Mouse (Mus musculus): ENCODE data around the gene Lmbr1l.

DNA sequence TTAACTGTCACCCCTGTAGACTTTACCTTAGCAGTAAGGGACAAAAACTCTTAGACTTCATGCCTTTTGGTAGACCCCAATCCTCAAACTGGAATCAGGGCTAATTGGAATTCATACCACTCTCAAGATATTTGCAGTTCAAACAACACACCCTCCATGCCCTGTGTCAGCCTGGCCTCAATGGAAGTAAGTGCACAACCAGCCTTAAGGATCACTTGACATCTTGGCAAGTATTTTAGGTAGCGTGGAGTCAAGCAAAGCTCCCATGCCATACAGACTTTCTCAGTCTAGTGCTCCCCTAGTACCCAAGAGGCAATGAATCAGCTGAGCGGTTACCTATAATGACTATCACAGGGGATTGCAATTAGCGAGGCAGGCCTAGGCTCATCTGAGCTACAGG is 13.0 kb upstream of the Lmbr1l start:
- TF ChIP-seq POLR2A (IDR thresholded peaks at IDR 0.05; ENCODE audit: insufficient read length, low read depth) (peak; percentile 53), MYOD1 (IDR thresholded peaks at IDR 0.05; ENCODE audit: control insufficient read depth in 1 of 3, insufficient read length in 2 of 3, low read depth in 2 of 3) (no peak), USF1 (IDR thresholded peaks at IDR 0.05; ENCODE audit: low read depth) (no peak), POLR2AphosphoS2 (IDR thresholded peaks at IDR 0.05; ENCODE audit: insufficient read length, low read depth) (peak; percentile 92), MAX (IDR thresholded peaks at IDR 0.05; ENCODE audit: low read depth) (no peak), E2F4 (IDR thresholded peaks at IDR 0.05; ENCODE audit: insufficient read depth) (no peak), MYOG (IDR thresholded peaks at IDR 0.05; ENCODE audit: control insufficient read depth in 1 of 3, insufficient read depth in 1 of 3, insufficient read length in 2 of 3, low read depth in 2 of 3) (no peak)
